Mouse (Mus musculus) cerebellum, adult 2 months (tissue): Measurements from ENCODE around the gene Nosip.
"Not testable (repeated sequence)": the region's sequence is repeated elsewhere in the genome, so short reads cannot be mapped to it uniquely, and the experiment has no call there.

Experiments
- CTCF ChIP-seq: fragments of 200-500 bp; IDR thresholded peaks from 2 replicates; pipeline ENCODE4 v1.5.1; 2011; ENCODE audit warnings: low read depth, mild to moderate bottlenecking, control low read depth, low read length, moderate library complexity, borderline replicate concordance; ENCODE audit not compliant: insufficient read depth
- POLR2A ChIP-seq: fragments of 200-500 bp; IDR thresholded peaks from 2 replicates; pipeline ENCODE4 v1.6.1; 2011; ENCODE audit warnings: low read length, control low read depth, borderline replicate concordance; ENCODE audit not compliant: insufficient read depth

DNA sequence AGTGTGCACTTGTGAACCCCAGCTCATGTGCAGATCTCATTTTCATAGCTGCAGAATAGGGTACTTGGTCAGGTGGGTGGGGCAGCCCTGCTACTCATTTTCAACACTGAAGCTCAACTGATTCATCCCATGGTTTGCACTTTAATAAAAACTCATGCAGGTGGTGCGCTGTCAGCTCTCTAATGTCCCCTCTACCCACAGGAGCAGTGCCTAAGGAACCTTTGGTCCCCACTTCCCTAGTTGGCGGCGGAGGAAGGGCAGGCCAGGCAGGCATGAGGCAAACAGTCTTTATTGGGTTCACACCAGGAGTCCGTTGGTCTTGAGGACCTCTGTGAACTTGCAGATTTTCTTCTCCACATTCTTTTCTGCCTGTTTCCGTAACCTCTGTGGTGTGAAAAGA, 63.4 kb downstream of the Nosip start:
- TF ChIP-seq POLR2A, CTCF: not testable (repeated sequence)
